Mouse (Mus musculus) kidney, embryonic 16.5 days (tissue): ENCODE data around the gene Ece1. TPM values are rescaled to one million over a fixed set of nuclear protein-coding genes. Genes with fewer than 3 reads are reported as not detected.
A peak's percentile ranks its signal among the peaks of the same experiment; 100 is the strongest.

Experiments used
- ATAC-seq: fragments of 200-750 bp; cut with Nextera tagmentation; 2 replicates; pipeline ENCODE4 v1.8.0; 2017; ENCODE audit warnings: moderate TSS enrichment; ENCODE audit not compliant: low FRiP score, low TSS enrichment
- H3K27ac ChIP-seq: fragments of 300-500 bp; sonication (generic); 2 replicates; pipeline ENCODE4 v1.5.1; 2014; ENCODE audit warnings: low read length
- H3K27me3 ChIP-seq: fragments of 300-500 bp; sonication (generic); 2 replicates; pipeline ENCODE4 v1.6.1; 2014; ENCODE audit warnings: low read length, control low read depth, mixed read lengths; ENCODE audit not compliant: insufficient read depth
- H3K36me3 ChIP-seq: fragments of 300-500 bp; sonication (generic); 2 replicates; pipeline ENCODE4 v1.6.1; 2014; ENCODE audit warnings: low read length, control low read depth, mixed read lengths; ENCODE audit not compliant: insufficient read depth
- H3K4me1 ChIP-seq: fragments of 300-500 bp; sonication (generic); 2 replicates; pipeline ENCODE4 v1.6.1; 2014; ENCODE audit warnings: low read length, control low read depth, mixed read lengths; ENCODE audit not compliant: insufficient read depth
- H3K4me2 ChIP-seq: fragments of 300-500 bp; sonication (generic); replicated peaks from 2 replicates; pipeline ENCODE4 v1.6.1; 2014; ENCODE audit warnings: low read depth, low read length
- H3K4me3 ChIP-seq: fragments of 300-500 bp; sonication (generic); 2 replicates; pipeline ENCODE4 v1.5.1; 2014; ENCODE audit warnings: mild to moderate bottlenecking, low read length
- H3K9ac ChIP-seq: fragments of 300-500 bp; sonication (generic); replicated peaks from 2 replicates; pipeline ENCODE4 v1.6.1; 2014; ENCODE audit warnings: low read length
- H3K9me3 ChIP-seq: fragments of 300-500 bp; sonication (generic); 2 replicates; pipeline ENCODE4 v1.6.1; 2016; ENCODE audit warnings: low read length, control low read depth
- WGBS: fragments of 180-500 bp; shearing (Covaris S2); extraction: QIAGEN DNeasy Blood & Tissue Kit; methylation state at CpG from one replicate; pipeline ENCODE4 v1.1.7; 2014; 5-methylcytosine and 5-hydroxymethylcytosine counted together
- polyA plus RNA-seq: library from polyadenylated mRNA; unstranded; fragments of >200 nt; fragmentation: Nextera tagmentation; extraction: Ambion mirVana; gene quantifications from 2 replicates; pipeline ENCODE4 v1.2.1, GENCODE M21; 2015

The Ece1 gene
- polyA plus RNA-seq, 1 experiment from 2014 or later: 55.5 TPM

GRCm38 (mm10) chr4:137864769-137865168, 2.7 kb downstream of the Ece1 start:
- Histone ChIP-seq H3K4me1 (peaks cover 63% of the 10 kb centered on the region), H3K4me2 (peak overlapping the region; percentile 27), H3K27me3 (no peaks in the 10 kb centered on the region), H3K27ac (0 out of 2 replicates have a peak overlapping the region, but pooled peaks have one; percentile 12), H3K9ac (peak overlapping the region; percentile 6), H3K9me3 (no peaks in the 10 kb centered on the region), H3K36me3 (no peaks in the 10 kb centered on the region), H3K4me3 (peak overlapping the region; percentile 1; the same call in 1 of the 2 replicates)
- 37% methylated on average over 9 of the region's 9 CpGs for WGBS
- ATAC-seq: no peak

DNA sequence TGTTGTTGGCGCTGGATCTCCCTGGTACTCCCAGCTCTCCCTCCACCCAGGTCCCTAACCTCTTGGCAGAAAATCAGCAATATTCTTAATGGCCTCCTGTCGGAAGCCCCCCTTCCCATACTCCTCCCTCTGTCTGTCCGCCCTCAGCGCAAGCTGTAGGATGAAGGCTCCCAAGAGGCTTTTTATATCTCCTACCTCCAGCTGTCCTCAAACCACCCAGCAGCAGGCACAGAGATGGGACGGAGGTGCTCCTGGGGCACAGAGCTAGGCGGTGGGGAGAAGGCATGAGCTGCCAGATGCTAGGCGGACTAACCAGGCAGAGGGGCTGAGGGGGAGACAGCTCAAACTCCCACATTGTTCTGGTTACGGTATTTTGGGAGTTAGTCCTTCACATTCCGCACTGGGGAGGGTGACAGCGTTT, 3.2 kb downstream of the Ece1 start:
- 44% methylated on average over 10 of the region's 10 CpGs for WGBS
- H3K4me2 ChIP-seq: peak overlapping the region; percentile 27
- no peaks in the 10 kb centered on the region for H3K36me3 ChIP-seq
- peak overlapping the region; percentile 6 for H3K9ac ChIP-seq
- no peaks in the 10 kb centered on the region for H3K27me3 ChIP-seq
- no peak overlapping the region for H3K27ac ChIP-seq
- H3K4me1 ChIP-seq: peaks cover 67% of the 10 kb centered on the region
- peak overlapping the region; percentile 1; the same call in 1 of the 2 replicates for H3K4me3 ChIP-seq
- H3K9me3 ChIP-seq: no peaks in the 10 kb centered on the region
- no peak for ATAC-seq

GRCm38 (mm10) chr4:137866206-137866863, 4.3 kb downstream of the Ece1 start:
- H3K9me3 ChIP-seq: no peaks in the 10 kb centered on the region
- 46% methylated on average over 19 of the region's 19 CpGs for WGBS
- no peak overlapping the region for H3K4me3 ChIP-seq
- ATAC-seq: no peak
- H3K4me2 ChIP-seq: no peak overlapping the region
- no peaks in the 10 kb centered on the region for H3K36me3 ChIP-seq
- no peak overlapping the region for H3K9ac ChIP-seq
- no peaks in the 10 kb centered on the region for H3K27me3 ChIP-seq
- peak overlapping the region; percentile 63 for H3K27ac ChIP-seq
- peaks cover 62% of the 10 kb centered on the region for H3K4me1 ChIP-seq

GRCm38 (mm10) chr4:137867225-137867624, 5.2 kb downstream of the Ece1 start:
- Histone ChIP-seq H3K27ac (peak overlapping the region; percentile 63), H3K9ac (no peak overlapping the region), H3K4me2 (no peak overlapping the region), H3K36me3 (no peaks in the 10 kb centered on the region), H3K4me1 (peaks cover 59% of the 10 kb centered on the region), H3K9me3 (no peaks in the 10 kb centered on the region), H3K4me3 (no peak overlapping the region), H3K27me3 (no peaks in the 10 kb centered on the region)
- ATAC-seq: peak; percentile 76
- 35% methylated on average over 4 of the region's 4 CpGs for WGBS

DNA sequence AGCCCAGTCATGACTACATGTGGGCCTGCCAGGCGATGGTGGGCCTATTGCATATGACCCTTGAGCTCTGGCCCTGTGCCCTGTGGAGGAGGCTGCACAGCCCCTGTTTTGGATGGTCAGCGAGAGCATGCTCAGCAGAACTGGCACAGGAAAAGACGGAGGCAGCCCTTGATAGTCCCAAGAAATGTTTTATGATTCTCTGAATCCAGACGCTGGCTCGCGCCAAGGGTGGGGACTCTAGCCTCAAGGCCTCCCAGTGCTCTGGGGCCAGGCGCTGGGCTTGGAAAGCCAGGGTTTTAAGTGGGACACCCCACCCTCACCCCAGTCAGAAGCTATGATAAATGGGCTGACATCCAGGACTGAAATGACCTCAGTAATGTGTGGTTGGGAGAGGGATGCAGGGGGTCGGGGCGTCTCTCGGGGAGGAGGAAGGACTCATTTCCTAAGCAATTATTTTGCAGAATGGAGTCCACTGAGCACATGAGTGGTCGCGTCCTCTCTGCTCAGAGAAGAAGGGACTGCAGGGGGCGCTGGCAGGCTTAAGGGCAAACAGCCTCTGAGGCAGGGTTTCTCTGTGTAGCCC, 5.7 kb downstream of the Ece1 start:
- H3K4me2 ChIP-seq: no peak overlapping the region
- H3K9ac ChIP-seq: 0 out of 2 replicates have a peak overlapping the region, but pooled peaks have one; percentile 7
- H3K27ac ChIP-seq: peak overlapping the region; percentile 63
- H3K36me3 ChIP-seq: no peaks in the 10 kb centered on the region
- H3K27me3 ChIP-seq: no peaks in the 10 kb centered on the region
- no peaks in the 10 kb centered on the region for H3K9me3 ChIP-seq
- 22% methylated on average over 13 of the region's 13 CpGs for WGBS
- H3K4me3 ChIP-seq: no peak overlapping the region
- H3K4me1 ChIP-seq: peaks cover 56% of the 10 kb centered on the region
- peak; percentile 77 for ATAC-seq

- no peak overlapping the region for H3K9ac ChIP-seq
- WGBS: 58% methylated on average over 16 of the region's 16 CpGs
- H3K4me2 ChIP-seq: no peak overlapping the region
- no peak for ATAC-seq
- H3K27me3 ChIP-seq: no peaks in the 10 kb centered on the region
- H3K4me1 ChIP-seq: peaks cover 55% of the 10 kb centered on the region
- no peak overlapping the region for H3K27ac ChIP-seq
- no peak overlapping the region for H3K4me3 ChIP-seq
- no peaks in the 10 kb centered on the region for H3K36me3 ChIP-seq
- no peaks in the 10 kb centered on the region for H3K9me3 ChIP-seq
These were observed 7.7 kb downstream of the Ece1 start for GRCm38 (mm10) chr4:137869667-137870274.

GRCm38 (mm10) chr4:137870979-137871378, 8.9 kb downstream of the Ece1 start:
- Histone ChIP-seq H3K4me1 (peaks cover 48% of the 10 kb centered on the region), H3K27ac (no peak overlapping the region), H3K27me3 (no peaks in the 10 kb centered on the region), H3K4me3 (no peak overlapping the region), H3K36me3 (no peaks in the 10 kb centered on the region), H3K9me3 (no peaks in the 10 kb centered on the region), H3K4me2 (no peak overlapping the region), H3K9ac (no peak overlapping the region)
- WGBS: 86% methylated on average over 4 of the region's 4 CpGs
- ATAC-seq: no peak

DNA sequence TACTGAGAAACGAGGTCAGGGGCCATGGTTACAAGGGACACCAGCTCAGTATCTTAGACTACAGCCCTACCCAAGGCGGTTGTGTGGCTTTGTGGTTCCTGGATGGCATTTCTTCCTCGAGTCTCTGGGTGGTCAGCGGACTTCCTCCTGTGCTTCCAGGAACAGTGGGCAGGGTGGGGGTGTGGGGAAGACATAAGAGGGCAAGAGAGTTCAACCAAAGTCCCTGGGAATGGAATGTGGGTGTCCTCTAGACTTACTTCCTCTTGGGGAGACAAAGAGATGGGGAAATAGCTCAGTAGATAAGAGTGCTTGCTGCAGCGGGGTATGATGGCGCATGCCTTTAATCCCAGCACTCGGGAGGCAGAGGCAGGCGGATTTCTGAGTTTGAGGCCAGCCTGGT, 9.4 kb downstream of the Ece1 start:
- H3K4me2 ChIP-seq: no peak overlapping the region
- H3K27ac ChIP-seq: no peak overlapping the region
- WGBS: 91% methylated on average over 7 of the region's 8 CpGs
- H3K27me3 ChIP-seq: no peaks in the 10 kb centered on the region
- H3K36me3 ChIP-seq: no peaks in the 10 kb centered on the region
- H3K4me1 ChIP-seq: peaks cover 43% of the 10 kb centered on the region
- H3K9ac ChIP-seq: no peak overlapping the region
- no peak for ATAC-seq
- H3K4me3 ChIP-seq: no peak overlapping the region
- H3K9me3 ChIP-seq: no peaks in the 10 kb centered on the region

DNA sequence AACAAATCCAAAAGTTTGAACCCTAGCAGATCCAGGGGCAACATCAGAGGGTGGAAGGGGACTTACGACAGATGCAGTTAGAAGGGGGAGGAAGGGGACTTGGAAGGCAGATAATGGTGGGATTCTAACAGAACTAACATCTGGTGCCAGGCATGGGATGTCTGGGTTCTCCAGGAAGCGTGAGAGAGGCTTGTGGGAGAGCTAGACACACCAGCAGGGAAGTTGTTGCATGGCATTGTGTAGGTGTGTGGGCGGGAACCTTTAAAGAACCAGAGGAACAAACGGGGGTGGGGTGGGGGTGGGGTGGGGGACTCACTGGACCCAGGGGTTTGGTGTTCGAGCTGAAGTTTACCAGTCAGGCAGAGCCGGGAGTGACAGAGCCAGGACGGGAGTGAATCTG, 12.3 kb downstream of the Ece1 start:
- Histone ChIP-seq H3K9ac (no peak overlapping the region), H3K27me3 (no peaks in the 10 kb centered on the region), H3K4me1 (peaks cover 33% of the 10 kb centered on the region), H3K36me3 (no peaks in the 10 kb centered on the region), H3K4me3 (no peak overlapping the region), H3K9me3 (no peaks in the 10 kb centered on the region), H3K4me2 (no peak overlapping the region), H3K27ac (no peak overlapping the region)
- ATAC-seq: 0 out of 2 replicates have a peak, but pooled peaks have one; percentile 31
- WGBS: 24% methylated on average over 7 of the region's 7 CpGs

- no peak overlapping the region for H3K9ac ChIP-seq
- peaks cover 30% of the 10 kb centered on the region for H3K4me1 ChIP-seq
- WGBS: 26% methylated on average over 4 of the region's 4 CpGs
- H3K36me3 ChIP-seq: no peaks in the 10 kb centered on the region
- no peaks in the 10 kb centered on the region for H3K27me3 ChIP-seq
- no peak overlapping the region for H3K27ac ChIP-seq
- H3K4me3 ChIP-seq: no peak overlapping the region
- no peak for ATAC-seq
- no peak overlapping the region for H3K4me2 ChIP-seq
- no peaks in the 10 kb centered on the region for H3K9me3 ChIP-seq
These were observed 12.8 kb downstream of the Ece1 start for GRCm38 (mm10) chr4:137874826-137875225.
